Mouse (Mus musculus) spleen, adult 2 months (tissue): ENCODE measurements around the gene Rab38. TPM values are rescaled to one million over a fixed set of nuclear protein-coding genes. Genes with fewer than 3 reads are reported as not detected.

Experiments
- DNase-seq, 2 experiments: peaks; one replicate each; pipeline versions ENCODE4 v3.0.0 to v3.0.0-alpha.2; 2012 to 2021; ENCODE audit warnings: low spot score in 2 of 2, low read depth in 1 of 2
- H3K27ac ChIP-seq: fragments of 200-500 bp; 2 replicates; pipeline ENCODE4 v1.5.1; 2012; ENCODE audit warnings: low read length, inconsistent platforms; ENCODE audit not compliant: insufficient read depth
- H3K27me3 ChIP-seq: fragments of 200-500 bp; 2 replicates; pipeline ENCODE4 v1.6.1; 2012; ENCODE audit warnings: mild to moderate bottlenecking, moderate library complexity, low read length, inconsistent platforms; ENCODE audit not compliant: control insufficient read depth, insufficient read depth
- H3K36me3 ChIP-seq: fragments of 200-500 bp; 2 replicates; pipeline ENCODE4 v1.6.1; 2012; ENCODE audit warnings: mild to moderate bottlenecking, low read length, inconsistent platforms; ENCODE audit not compliant: control insufficient read depth, insufficient read depth
- H3K4me1 ChIP-seq: fragments of 200-500 bp; 2 replicates; pipeline ENCODE4 v1.6.1; 2011; ENCODE audit warnings: inconsistent platforms; ENCODE audit not compliant: control insufficient read depth, insufficient read depth, insufficient read length
- H3K4me3 ChIP-seq: fragments of 200-500 bp; 2 replicates; pipeline ENCODE4 v1.5.1; 2011; ENCODE audit warnings: mild to moderate bottlenecking, inconsistent platforms; ENCODE audit not compliant: insufficient read depth, insufficient read length; ENCODE audit errors: extremely low read depth
- CTCF ChIP-seq: fragments of 200-500 bp; IDR thresholded peaks from 2 replicates; pipeline ENCODE4 v1.5.1; 2011; ENCODE audit warnings: mild to moderate bottlenecking, inconsistent platforms; ENCODE audit not compliant: insufficient read depth, insufficient read length, insufficient replicate concordance; ENCODE audit errors: extremely low read depth
- POLR2A ChIP-seq: fragments of 200-500 bp; IDR thresholded peaks from 2 replicates; pipeline ENCODE4 v1.6.1; 2011; ENCODE audit warnings: low read depth, low read length, inconsistent platforms
- WGBS: fragments of 180-500 bp; shearing (Covaris S2); methylation state at CpG from one replicate; pipeline ENCODE4 v1.1.7; 2018; 5-methylcytosine and 5-hydroxymethylcytosine counted together
- polyA plus RNA-seq: library from polyadenylated mRNA; depleted of rRNA; stranded (reverse); fragments of >200 nt; gene quantifications from 2 replicates; pipeline ENCODE4 v1.2.3, GENCODE M21; 2012; rRNA removed

The Rab38 gene
- polyA plus RNA-seq, 1 experiment, result 2.9 TPM

DNA sequence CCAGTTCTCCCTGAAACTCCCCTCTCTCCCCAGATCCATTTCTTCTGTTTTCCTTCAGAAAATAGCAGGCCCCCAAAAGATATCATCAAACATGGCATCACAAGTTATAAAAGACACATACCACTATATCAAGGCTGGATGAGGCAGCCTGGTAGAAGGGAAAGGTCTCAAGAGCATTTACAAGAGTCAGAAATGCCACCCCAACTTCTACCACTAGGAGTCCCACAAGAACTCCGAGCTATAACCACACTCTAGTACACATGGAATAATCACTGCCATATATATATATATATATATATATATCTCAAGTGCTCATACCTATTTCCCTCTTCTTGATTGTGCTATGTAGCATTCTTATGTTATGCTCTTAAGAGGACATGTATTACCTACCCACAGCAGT is 92.4 kb downstream of the Rab38 start:
- H3K27me3 ChIP-seq, result no peaks in the 10 kb centered on the region
- H3K4me3 ChIP-seq, result no peak overlapping the region
- TF ChIP-seq CTCF (no peak), POLR2A (no peak)
- 54% methylated on average over 1 of the region's 1 CpGs for WGBS
- no peak for DNase-seq
- H3K4me1 ChIP-seq, result no peaks in the 10 kb centered on the region
- no peaks in the 10 kb centered on the region for H3K36me3 ChIP-seq
- H3K27ac ChIP-seq, result no peak overlapping the region

DNA sequence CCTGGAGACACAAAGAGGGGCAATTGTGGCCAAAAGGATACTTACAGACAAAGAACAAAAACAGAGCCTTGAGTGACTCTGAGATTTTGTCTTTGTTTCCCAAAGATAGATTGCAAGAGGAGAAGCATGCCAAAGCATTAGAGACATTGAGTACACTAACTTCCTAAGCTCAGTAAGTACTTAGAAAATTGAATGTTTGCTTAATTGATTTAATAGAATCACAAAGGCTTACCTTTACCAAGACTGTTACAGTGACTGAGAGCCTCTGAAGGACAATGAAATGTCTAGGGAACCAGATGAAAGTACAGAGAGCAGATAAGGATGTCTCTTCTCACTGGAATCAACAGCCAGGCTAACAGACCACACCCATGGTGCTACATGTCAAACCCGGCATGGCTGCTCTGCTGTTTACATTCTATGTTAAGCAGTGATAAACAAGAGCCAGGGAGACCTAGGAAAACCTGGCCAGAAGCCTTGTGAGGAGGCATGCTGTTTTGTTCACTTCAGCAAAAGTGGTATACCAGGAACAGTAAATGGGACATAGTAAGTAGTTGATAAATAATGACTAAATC is 97.1 kb downstream of the Rab38 start:
- Histone ChIP-seq H3K27ac (no peak overlapping the region), H3K36me3 (no peaks in the 10 kb centered on the region), H3K4me1 (no peaks in the 10 kb centered on the region), H3K4me3 (no peak overlapping the region), H3K27me3 (no peaks in the 10 kb centered on the region)
- DNase-seq, result no peak
- no peak for TF ChIP-seq CTCF
- WGBS, result 57% methylated on average over 1 of the region's 1 CpGs

DNA sequence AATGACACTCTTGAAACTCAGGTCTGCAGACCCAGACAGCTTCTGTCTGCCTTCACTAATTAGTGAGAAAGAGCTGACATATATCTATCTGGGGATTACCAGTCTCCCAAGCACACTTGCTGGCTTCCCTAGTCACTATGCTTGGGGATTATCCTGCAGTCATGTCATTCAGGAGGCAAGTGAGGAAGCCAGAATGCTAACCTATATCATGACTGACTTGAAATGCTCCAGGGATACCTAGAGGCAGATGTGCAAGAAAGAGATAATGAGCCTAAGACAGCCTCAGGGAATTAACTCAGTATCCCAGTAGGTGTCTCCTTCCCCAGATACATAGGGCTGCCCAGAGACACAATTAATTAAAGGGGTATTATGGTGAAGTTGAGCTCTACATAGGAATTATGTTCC is 106.1 kb downstream of the Rab38 start:
- H3K4me3 ChIP-seq, result no peak overlapping the region
- H3K27me3 ChIP-seq, result no peaks in the 10 kb centered on the region
- TF ChIP-seq POLR2A, result no peak
- TF ChIP-seq CTCF, result no peak
- H3K27ac ChIP-seq, result no peak overlapping the region
- no peak for DNase-seq
- H3K4me1 ChIP-seq, result no peaks in the 10 kb centered on the region
- no peaks in the 10 kb centered on the region for H3K36me3 ChIP-seq

DNA sequence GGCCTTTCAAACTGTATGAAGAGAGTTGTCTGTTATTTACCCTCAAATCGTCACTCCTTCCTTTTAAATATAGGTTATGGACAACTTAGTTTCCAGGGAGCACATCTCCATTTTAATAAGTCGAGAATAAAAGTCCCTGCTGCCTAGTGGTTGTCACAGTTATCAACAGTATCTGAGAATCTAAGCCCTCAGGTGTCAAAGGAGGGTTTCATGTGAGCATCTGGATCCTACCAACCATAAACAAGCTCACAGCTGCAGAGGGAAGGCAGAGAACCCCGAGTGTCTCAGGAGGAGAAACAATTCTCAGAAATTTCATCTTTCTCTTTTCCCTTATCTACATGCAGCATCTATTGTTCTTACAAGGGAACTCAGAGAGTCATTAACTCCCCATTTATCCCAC is 106.7 kb downstream of the Rab38 start:
- H3K27ac ChIP-seq, result no peak overlapping the region
- WGBS, result 73% methylated on average over 3 of the region's 3 CpGs
- no peaks in the 10 kb centered on the region for H3K27me3 ChIP-seq
- H3K36me3 ChIP-seq, result no peaks in the 10 kb centered on the region
- TF ChIP-seq CTCF (no peak), POLR2A (no peak)
- no peak for DNase-seq
- H3K4me1 ChIP-seq, result no peaks in the 10 kb centered on the region
- no peak overlapping the region for H3K4me3 ChIP-seq

Other genes starting within 250 kb of the Rab38 start
- 136 and 137 TPM in 2 replicates for gene Ctsc, start 152.2 kb upstream of the Rab38 start, polyA plus RNA-seq